Mouse (Mus musculus): ENCODE data around the gene Ntrk1. TPM values are rescaled to one million over a fixed set of nuclear protein-coding genes. Genes with fewer than 3 reads are reported as not detected.

Ntrk1 gene
- total and polyA plus RNA-seq, 3 experiments, result not detected

DNA sequence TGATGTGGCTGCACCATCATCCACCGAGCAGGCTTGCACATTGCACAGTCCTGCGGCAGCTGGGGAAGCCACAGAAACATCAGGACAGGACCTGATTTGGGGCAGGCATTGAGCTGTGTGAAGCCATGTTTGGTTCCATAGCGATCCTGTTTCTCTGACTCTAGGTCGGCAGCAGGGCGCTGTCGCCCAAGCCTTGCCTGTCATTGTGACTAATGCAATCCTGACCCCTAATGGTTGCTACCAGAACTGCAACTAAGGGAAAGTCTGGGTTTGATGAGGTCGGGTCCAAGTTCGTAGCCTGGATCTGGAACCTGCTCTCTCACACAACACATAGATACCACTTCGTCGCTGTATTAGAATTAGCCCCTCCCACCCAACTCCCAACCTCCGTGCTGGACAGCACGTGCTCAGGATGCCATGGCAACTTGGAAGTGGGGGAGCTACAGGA, 21.7 kb upstream of the Ntrk1 start (continued):
- no peak for TF ChIP-seq MEF2A (IDR thresholded peaks at IDR 0.05; ENCODE audit: extremely low read depth, insufficient replicate concordance, low read depth, low read length, poor library complexity, severe bottlenecking)

DNA sequence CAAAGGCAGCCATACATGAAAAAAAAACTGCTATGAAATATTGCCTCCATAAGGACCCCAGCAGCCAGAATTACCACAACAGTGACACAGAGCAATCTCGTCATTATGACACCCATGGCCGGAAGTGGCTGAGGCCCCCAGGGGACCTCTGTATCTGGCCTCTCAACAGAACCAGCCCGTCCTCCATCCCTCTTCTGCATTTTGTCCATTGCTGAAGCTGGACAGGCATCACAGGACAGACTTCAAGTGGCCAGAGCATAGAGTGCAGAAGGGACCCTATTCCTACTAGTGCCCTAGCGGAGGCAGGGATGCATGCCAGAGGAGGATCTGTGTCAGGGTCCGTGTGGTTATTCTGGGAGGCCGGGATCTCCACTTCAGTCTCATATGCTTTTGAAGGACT, 21.2 kb upstream of the Ntrk1 start:
- TF ChIP-seq MAFK (IDR thresholded peaks at IDR 0.05; ENCODE audit: borderline replicate concordance, low read depth, low read length) (no peak), POLR2AphosphoS5 (IDR thresholded peaks at IDR 0.05; ENCODE audit: borderline replicate concordance, low read depth, low read length) (no peak), SMC3 (IDR thresholded peaks at IDR 0.05; ENCODE audit: low read depth, low read length) (no peak), ELF1 (IDR thresholded peaks at IDR 0.05; ENCODE audit: low read depth, low read length) (no peak), MAZ (IDR thresholded peaks at IDR 0.05; ENCODE audit: low read depth, low read length) (no peak), ETS1 (IDR thresholded peaks at IDR 0.05; ENCODE audit: low read depth, low read length) (no peak), GATA1 (IDR thresholded peaks at IDR 0.05; ENCODE audit: low read depth, low read length) (no peak), TBP (IDR thresholded peaks at IDR 0.05; ENCODE audit: low read depth, low read length) (no peak), NRF1 (IDR thresholded peaks at IDR 0.05; ENCODE audit: insufficient read depth, low read depth, low read length, poor library complexity, severe bottlenecking) (no peak), ZKSCAN1 (IDR thresholded peaks at IDR 0.05; ENCODE audit: low read depth, low read length) (no peak), MAX (IDR thresholded peaks at IDR 0.05; ENCODE audit: low read length) (no peak), E2F4 (IDR thresholded peaks at IDR 0.05; ENCODE audit: borderline replicate concordance, low read depth, low read length) (no peak), KAT2A (conservative IDR thresholded peaks at IDR 0.05; ENCODE audit: low read depth, low read length) (no peak), MEF2A (IDR thresholded peaks at IDR 0.05; ENCODE audit: extremely low read depth, insufficient replicate concordance, low read depth, low read length, poor library complexity, severe bottlenecking) (no peak), HCFC1 (IDR thresholded peaks at IDR 0.05; ENCODE audit: low read depth, low read length) (no peak), MYC (IDR thresholded peaks at IDR 0.05; ENCODE audit: low read depth, low read length) (no peak), BHLHE40 (IDR thresholded peaks at IDR 0.05; ENCODE audit: borderline replicate concordance, low read depth, low read length) (no peak)
- peaks cover 0 to 3% of the 10 kb centered on the region in 2 experiments; a peak in 2 of 4 replicates for H3K4me1 ChIP-seq (ENCODE audit: control insufficient read depth in 1 of 2, insufficient read depth in 2 of 2, low read length in 2 of 2)
- H3K9ac ChIP-seq (ENCODE audit: control insufficient read depth, low read depth, low read length, poor library complexity, severe bottlenecking), result no peak overlapping the region
- H3K36me3 ChIP-seq (ENCODE audit: control insufficient read depth in 1 of 2, insufficient read depth in 2 of 2, low read length in 2 of 2), result peaks cover 0 to 4% of the 10 kb centered on the region in 2 experiments; a peak in 1 of 4 replicates
- no peak overlapping the region for H3K27ac ChIP-seq (ENCODE audit: control insufficient read depth, low read depth, low read length)
- peaks cover 3 to 4% of the 10 kb centered on the region in 2 experiments; a peak in 3 of 4 replicates for H3K27me3 ChIP-seq (ENCODE audit: control insufficient read depth in 1 of 2, insufficient read depth in 2 of 2, low read length in 2 of 2)
- H3K4me3 ChIP-seq (ENCODE audit: control insufficient read depth in 1 of 2, insufficient read depth in 1 of 2, low read depth in 2 of 2, low read length in 2 of 2), result no peak overlapping the region
- no peak for DNase-seq (ENCODE audit: low read depth, low spot score)
- H3K79me2 ChIP-seq (ENCODE audit: control insufficient read depth, insufficient read depth, low read length, poor library complexity), result no peaks in the 10 kb centered on the region
- no peaks in the 10 kb centered on the region for H3K9me3 ChIP-seq (replicated peaks; ENCODE audit: insufficient read depth, low read length)

DNA sequence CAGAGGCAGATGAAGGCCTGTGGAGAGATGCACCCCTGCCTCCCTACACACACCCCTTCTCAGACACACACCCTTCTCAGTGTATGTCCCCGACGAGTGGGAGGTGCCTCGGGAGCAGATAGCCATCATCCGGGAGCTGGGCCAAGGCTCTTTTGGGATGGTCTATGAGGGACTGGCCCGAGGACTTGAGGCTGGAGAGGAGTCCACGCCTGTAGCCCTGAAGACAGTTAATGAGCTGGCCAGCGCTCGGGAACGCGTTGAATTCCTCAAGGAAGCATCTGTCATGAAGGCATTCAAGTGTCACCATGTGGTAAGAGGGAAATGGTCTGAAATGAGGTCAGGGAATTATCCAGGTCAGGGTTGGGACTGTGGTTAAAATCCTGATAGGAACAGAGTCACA, 17.9 kb upstream of the Ntrk1 start:
- Histone ChIP-seq H3K27me3 (ENCODE audit: control insufficient read depth in 1 of 2, insufficient read depth in 2 of 2, low read length in 2 of 2) (no peaks in the 10 kb centered on the region), H3K36me3 (ENCODE audit: control insufficient read depth in 1 of 2, insufficient read depth in 2 of 2, low read length in 2 of 2) (peaks cover 0 to 4% of the 10 kb centered on the region in 2 experiments; a peak in 1 of 4 replicates), H3K9me3 (replicated peaks; ENCODE audit: insufficient read depth, low read length) (no peaks in the 10 kb centered on the region), H3K27ac (ENCODE audit: control insufficient read depth, low read depth, low read length) (no peak overlapping the region), H3K9ac (ENCODE audit: control insufficient read depth, low read depth, low read length, poor library complexity, severe bottlenecking) (no peak overlapping the region), H3K4me3 (ENCODE audit: control insufficient read depth in 1 of 2, insufficient read depth in 1 of 2, low read depth in 2 of 2, low read length in 2 of 2) (no peak overlapping the region), H3K4me1 (ENCODE audit: control insufficient read depth in 1 of 2, insufficient read depth in 2 of 2, low read length in 2 of 2) (peaks cover 0 to 3% of the 10 kb centered on the region in 2 experiments; a peak in 2 of 4 replicates), H3K79me2 (ENCODE audit: control insufficient read depth, insufficient read depth, low read length, poor library complexity) (no peaks in the 10 kb centered on the region)
- no peak for DNase-seq (ENCODE audit: low read depth, low spot score)
- TF ChIP-seq MXI1 (IDR thresholded peaks at IDR 0.05; ENCODE audit: low read depth, low read length) (no peak), ELF1 (IDR thresholded peaks at IDR 0.05; ENCODE audit: low read depth, low read length) (no peak), EP300 (IDR thresholded peaks at IDR 0.05; ENCODE audit: low read depth in 1 of 2, low read length in 2 of 2) (no peak), POLR2AphosphoS5 (IDR thresholded peaks at IDR 0.05; ENCODE audit: borderline replicate concordance, low read depth, low read length) (no peak), POLR2AphosphoS2 (IDR thresholded peaks at IDR 0.05; ENCODE audit: low read length) (no peak), TCF12 (IDR thresholded peaks at IDR 0.05; ENCODE audit: low read depth, low read length) (no peak), CHD1 (IDR thresholded peaks at IDR 0.05; ENCODE audit: low read depth, low read length) (no peak), MAZ (IDR thresholded peaks at IDR 0.05; ENCODE audit: low read depth, low read length) (no peak), MAFK (IDR thresholded peaks at IDR 0.05; ENCODE audit: borderline replicate concordance, low read depth, low read length) (no peak), E2F4 (IDR thresholded peaks at IDR 0.05; ENCODE audit: borderline replicate concordance, low read depth, low read length) (no peak), MEF2A (IDR thresholded peaks at IDR 0.05; ENCODE audit: extremely low read depth, insufficient replicate concordance, low read depth, low read length, poor library complexity, severe bottlenecking) (no peak), ZKSCAN1 (IDR thresholded peaks at IDR 0.05; ENCODE audit: low read depth, low read length) (no peak), ETS1 (IDR thresholded peaks at IDR 0.05; ENCODE audit: low read depth, low read length) (no peak), MYC (IDR thresholded peaks at IDR 0.05; ENCODE audit: low read depth, low read length) (no peak), HCFC1 (IDR thresholded peaks at IDR 0.05; ENCODE audit: low read depth, low read length) (no peak), NELFE (IDR thresholded peaks at IDR 0.05; ENCODE audit: low read depth, low read length) (no peak)
